Mouse (Mus musculus) natural killer cell, adult 2 months (primary cell): ENCODE data around the gene Atl3.
A peak's percentile ranks its signal among the peaks of the same experiment; 100 is the strongest.

Experiments used
- DNase-seq, 2 experiments: peaks; one replicate each; pipeline ENCODE4 v3.0.0; 2022; ENCODE audit warnings: low spot score in 2 of 2

Gene Atl3

DNA sequence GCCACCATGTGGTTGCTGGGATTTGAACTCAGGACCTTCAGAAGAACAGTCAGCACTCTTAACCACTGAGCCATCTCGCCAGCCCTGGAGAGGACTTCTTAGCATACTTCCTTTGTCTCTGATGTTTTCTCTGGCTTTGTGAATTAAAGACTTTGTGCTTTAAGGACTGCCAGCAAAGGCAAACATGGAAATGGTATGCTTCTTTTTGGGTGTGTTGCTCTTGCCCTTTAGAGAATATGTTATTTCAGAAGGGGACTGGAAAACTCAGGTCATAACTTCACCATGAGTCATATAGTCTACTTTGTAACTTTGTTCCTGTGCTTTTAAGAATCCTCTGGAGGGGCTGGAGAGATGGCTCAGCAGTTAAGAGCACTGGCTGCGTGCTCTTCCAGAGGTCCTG is 5.0 kb downstream of the Atl3 start:
- no peak for DNase-seq

DNA sequence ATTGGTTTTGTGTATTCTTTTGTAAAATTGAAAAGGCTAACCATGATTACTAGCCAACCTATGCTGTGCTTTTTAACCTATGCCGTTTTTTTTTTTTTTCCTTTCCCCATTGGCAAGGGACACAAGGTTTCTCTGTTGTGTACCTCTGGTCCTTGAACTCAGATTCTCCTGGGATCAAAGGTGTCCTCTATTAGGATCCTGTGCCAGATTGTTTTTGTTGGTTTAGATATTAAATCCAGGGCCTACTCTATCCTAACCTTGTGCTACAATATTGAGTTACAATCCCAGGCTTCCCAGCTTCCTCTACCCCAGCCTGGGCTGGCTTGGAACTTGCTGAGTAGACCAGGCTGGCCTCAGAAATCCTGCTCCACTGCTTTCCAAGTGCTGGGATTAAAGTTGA is 6.9 kb downstream of the Atl3 start:
- DNase-seq: no peak

DNA sequence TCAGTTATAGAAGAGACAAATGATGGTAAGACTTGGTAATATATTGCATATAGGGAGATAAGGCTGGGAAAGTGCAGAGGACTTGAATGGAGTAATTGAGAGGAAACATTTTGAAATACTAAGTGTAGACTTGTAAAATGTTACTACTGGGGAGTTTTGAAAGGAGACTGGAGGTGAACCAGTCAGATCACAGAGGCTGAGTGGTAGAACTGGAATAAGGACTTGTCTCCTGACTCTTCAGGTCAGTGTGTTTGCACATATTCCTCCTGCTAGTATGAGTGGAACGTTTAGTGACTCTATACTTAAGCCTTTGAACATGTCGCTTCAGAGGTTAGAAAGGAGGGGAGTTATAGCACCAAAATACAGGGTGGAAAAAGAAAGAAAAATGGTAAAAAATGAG is 8.6 kb downstream of the Atl3 start:
- DNase-seq: no peak

DNA sequence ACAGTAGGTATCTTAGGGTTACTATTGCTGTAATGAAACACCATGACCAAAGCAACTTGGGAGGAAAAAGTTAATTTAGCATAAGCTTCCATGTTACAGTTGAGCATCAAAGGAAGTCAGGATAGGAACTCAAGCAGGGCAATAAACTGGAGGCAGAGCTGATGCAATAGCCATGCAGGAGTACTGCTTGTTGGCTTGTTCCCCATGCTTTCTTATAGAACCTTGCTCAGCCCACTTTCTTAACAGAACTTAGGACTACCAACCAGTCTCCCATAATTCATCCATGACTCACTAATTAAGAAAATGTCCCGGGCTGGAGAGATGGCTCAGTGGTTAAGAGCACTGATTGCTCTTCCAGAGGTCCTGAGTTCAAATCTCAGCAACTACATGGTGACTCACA is 12.5 kb downstream of the Atl3 start:
- no peak for DNase-seq

- no peak for DNase-seq
Measured at GRCm38 (mm10) chr19:7508026-7508425, 14.2 kb downstream of the Atl3 start.

DNA sequence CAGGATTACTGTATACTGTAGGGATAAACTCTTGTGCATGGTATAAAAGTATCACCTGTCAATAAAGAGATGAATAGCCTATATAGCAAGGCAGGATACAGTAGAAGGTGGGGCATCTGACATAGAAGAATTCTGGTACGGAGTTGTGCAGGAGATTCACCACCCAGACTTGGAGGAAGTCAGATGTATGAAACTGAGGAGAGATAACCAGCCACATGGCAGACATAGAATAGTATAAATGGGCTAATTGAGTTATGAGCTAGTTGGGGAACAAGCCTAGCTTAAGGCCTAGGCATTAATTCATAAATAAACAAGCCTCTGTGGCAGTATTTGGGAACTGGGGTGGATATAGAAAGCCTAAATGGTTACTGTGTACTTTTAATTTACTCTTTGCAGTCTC is 22.6 kb downstream of the Atl3 start:
- no peak for DNase-seq

DNA sequence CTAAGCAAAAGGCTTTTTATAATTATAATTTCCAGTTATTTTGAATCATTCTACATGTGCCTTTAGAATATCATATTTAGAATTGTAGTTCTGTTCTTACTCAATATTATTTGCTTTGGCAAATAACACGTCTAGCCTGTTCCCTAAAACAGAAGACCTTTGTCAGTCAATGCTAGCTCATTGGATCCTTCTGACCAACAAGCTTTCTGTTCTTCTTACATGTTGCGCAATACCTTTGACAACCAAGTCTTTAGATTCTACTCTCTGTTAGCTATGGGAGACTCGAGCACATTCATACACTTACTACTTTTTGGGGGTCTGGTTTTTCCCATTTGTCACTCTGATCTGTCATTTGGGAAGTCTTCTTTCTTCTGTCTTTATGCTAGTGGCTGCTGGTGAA is 27.8 kb downstream of the Atl3 start:
- DNase-seq: no peak

GRCm38 (mm10) chr19:7522856-7523255 is 29.0 kb downstream of the Atl3 start:
- DNase-seq: no peak

DNA sequence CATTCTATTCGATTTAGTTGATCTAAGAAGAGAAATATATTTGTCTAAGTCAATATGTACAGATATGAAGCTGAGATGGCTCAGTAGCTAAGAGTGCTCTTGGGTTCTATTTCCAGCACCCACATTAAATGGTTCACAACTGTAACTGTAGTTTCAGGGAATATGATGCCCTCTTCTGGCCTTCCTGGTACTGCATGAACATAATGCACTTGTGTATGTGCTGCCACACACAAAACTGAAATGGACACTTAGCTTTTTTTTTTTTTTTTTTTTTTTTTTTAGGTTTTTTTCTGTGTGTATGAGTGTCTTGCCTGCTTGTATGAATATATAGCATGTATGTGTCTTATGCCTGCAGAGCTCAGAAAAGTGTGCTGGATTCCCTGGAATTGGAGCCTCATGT is 29.5 kb downstream of the Atl3 start:
- peak in 1 of 2 experiments; percentile 44 for DNase-seq

DNA sequence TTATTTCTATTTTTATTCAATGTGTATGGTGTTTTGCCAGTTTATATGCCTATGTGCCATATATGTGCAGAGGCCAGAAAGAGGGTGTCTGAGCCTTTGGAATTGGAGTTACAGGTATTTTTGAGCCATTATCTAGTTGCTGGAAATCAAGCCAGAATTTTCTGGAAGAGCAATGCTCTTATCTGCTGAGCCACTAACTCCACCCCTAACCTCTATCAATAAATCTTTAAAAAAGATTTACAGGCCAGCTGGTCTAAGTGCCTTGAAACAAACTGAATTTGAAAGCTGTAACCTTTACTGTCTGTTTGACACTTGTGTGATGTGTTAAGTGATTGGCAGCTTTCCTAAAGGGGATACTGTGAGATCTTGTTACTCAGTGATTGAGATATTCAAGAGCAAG is 29.9 kb downstream of the Atl3 start:
- no peak for DNase-seq

DNA sequence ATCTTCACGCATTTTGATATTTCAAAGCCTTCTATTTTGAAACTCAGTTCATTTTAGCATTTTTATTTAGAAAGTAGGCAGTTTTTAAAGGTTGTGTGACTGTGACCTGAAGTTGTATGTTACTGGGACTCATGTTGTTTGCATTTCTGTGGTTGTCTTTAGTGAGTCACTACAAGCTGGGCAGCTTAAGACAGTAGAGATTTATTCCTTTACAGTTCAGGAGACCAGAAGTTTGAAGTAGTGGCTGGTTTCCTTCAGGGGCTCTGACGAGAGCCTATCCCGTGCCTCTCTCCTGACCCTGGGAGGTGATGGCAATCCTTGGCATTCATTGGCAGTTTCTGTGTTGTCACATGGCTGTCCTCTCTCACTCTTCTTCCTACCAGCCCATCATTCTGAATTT is 31.0 kb downstream of the Atl3 start:
- DNase-seq: no peak

GRCm38 (mm10) chr19:7528639-7529428 is 35.0 kb downstream of the Atl3 start:
- peak; percentile 47 to 63 for DNase-seq

DNA sequence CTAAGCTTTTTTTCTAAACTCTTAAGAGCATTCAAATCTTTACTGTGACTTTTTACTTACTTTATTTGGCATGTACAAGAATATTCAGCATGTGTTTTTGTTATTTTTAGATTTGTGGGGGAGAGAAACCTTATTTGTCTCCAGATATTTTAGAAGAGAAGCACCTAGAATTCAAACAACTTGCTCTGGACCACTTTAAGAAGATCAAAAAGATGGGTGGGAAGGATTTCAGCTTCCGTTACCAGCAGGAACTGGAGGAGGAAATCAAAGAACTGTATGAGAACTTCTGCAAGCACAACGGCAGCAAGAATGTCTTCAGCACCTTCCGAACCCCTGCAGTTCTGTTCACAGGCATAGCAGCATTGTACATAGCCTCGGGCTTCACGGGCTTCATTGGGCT is 38.1 kb downstream of the Atl3 start:
- DNase-seq: no peak

GRCm38 (mm10) chr19:7533891-7534290 is 40.1 kb downstream of the Atl3 start:
- no peak for DNase-seq

DNA sequence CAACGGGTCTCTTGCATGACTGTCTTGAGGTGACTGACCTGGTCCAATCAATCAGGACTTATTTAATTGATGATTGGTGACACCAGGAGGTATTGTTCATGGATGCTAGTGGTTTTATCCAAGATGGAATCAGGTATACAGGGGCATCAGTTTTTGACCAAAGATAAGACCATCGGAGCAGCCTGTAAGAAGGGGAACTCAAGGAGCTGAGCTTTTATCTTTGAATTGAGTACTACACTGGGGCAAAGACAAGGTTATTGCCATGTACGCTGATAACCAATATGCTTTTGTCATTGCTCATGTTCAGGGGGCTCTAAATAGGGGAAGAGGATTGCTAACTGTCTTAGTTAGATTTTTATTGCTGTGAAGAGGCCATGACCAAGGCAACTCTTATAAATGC is 55.1 kb downstream of the Atl3 start:
- no peak for DNase-seq

DNA sequence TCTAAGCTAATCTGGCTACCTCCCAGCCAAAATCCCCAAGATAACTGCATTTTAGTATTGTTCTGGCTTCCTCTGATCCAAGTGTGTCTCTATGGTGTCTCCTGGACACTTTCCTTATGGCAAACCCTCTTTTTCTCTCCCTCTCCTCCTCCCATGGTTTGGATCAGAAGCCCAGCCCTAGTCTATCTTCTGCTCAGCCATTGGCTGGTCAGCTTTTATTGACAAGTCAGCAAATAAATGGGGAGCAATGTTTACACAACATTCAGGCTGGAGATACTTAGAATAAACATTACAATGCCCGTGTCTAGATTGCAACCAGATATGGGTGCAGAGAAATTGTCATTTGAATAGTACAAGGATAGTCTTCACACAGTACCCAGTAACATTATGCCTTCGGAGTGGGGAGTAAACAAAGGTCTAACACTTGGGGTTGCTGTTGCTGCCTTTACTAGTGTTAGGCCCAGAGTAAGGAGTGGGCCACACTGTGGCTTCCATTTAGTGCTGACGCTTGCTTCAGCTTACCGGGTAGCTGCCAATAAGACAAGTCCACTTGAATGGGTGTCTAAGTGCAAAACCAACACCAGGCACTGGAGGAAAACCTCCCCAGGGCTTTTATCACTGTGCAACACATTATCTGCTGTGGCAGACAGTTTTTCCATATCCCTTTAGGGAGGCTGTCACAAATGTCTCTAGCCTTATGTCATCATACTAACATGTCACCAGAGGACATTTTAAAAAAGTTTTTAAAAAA is 57.9 kb downstream of the Atl3 start:
- no peak for DNase-seq

- DNase-seq: no peak
Measured at GRCm38 (mm10) chr19:7552301-7552673, 58.4 kb downstream of the Atl3 start.

GRCm38 (mm10) chr19:7553441-7553840 is 59.6 kb downstream of the Atl3 start:
- DNase-seq: no peak

GRCm38 (mm10) chr19:7554881-7555280 is 61.0 kb downstream of the Atl3 start:
- no peak for DNase-seq

DNA sequence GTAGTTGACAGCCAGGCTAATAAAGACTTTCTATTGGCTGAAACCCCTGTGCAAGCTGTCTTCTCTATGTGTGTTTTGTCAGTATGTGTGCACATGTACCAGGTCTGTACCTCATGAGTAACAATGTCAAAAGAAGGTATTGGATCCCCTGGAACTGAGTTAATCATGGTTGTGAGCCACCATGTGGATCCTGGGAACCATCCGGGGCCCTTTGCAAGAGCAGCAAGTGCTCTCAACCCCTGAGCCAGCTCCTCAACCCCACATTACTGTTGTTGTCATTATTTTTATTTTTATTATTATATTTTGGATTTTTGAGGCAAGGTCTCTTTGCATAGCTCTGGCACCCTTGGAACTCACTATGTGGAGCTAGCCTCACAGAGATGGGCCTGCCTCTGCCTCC is 62.8 kb downstream of the Atl3 start:
- no peak for DNase-seq

DNA sequence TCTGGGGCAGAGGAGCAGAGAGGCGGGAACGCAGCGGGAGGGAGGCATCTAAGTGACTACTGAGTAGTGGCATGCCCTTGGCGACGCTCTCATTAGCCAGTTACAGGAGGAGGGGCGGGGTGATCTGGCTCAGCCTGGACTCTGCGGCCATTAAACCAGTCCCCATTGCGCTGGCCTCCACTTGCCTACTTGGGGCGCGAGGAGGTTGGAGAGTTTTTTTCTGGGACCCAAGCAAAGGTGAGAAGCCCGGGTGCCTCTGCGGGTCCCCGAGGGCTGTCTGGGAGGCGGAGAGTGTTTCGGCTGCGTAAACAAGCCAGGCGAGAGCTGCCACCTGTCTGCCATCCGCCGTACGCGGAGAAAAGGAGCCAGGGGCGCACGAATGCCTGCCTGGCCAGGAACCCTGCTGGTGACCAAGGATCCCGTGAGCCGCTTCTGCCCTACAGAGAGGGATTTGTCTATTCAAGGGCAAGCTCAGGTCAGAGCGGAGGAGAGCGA is 63.5 kb downstream of the Atl3 start, which contains the start of gene Pla2g16:
TSS of gene Pla2g16 (plus strand) at position 132 of the 495 bp plus-strand sequence.
- peak; percentile 55 to 60 for DNase-seq

- no peak for DNase-seq
Measured at GRCm38 (mm10) chr19:7557844-7558243, 64.0 kb downstream of the Atl3 start.

DNA sequence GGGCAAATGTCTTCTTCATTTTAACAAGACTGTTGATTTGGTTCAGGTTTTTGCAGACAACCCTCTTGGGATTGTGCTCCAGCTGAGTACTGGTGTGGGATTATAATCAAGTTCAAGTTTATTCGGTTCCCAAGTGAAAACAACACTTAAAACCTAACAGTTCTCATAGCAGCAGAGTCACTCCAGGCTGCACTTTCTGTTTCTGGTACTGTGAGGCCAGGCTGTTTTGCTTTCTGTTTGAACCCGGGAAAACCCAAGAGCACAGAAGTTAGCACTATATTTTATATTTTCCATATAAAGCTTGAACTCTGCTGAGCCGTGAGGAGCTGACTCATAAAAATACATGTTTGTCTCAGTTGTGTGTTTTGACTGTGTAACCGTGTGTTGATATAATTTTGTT is 64.8 kb downstream of the Atl3 start:
- peak in 1 of 2 experiments; percentile 18 for DNase-seq
